In the genomic region with DNA sequence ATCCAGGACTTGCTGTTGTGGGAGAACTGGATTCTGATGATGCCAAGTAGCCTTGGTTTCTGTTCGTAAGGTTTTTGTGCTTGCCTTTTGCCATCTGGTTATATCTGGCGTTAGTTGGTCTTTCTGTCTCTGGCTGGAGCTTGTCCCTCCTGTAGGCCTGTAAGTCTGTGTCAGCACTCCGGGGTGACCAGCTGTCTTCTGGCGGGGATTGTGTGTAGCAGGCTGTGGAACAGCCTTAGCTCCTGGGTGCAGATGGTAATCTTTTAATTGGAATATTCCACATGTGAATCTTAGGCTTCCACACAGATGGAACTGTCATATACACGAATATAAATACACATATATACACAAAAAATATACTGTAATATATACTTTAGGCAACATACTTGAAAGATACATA, we compare ENCODE assay signal across 12 mouse cellular contexts.
"Had no signal": no experiment of that assay in that cellular context is flagged by ENCODE, and none has a peak within 500 bp of the region (broad histone marks: within the 10 kb centered on the region; RNA-seq: fewer than 3 reads in every experiment).

No protein-coding gene starts in this region.

- H3K27me3 ChIP-seq: kidney, embryonic 15.5 days; liver, embryonic 13.5 days had no signal

- H3K9ac ChIP-seq: kidney, embryonic 15.5 days; liver, embryonic 13.5 days had no signal

- DNase-seq: kidney, adult 8-10 months; kidney, postnatal 10 days; kidney, postnatal 36 days; layer of hippocampus, adult 9-11 months; liver, embryonic 13.5 days; lung, adult 2 months; lung, postnatal 14 days; lung, postnatal 4 days; midbrain, embryonic 14.5 days; thymus, postnatal 25 days had no signal

- H3K27ac ChIP-seq: kidney, embryonic 15.5 days; liver, embryonic 13.5 days had no signal

- H3K4me2 ChIP-seq: kidney, embryonic 15.5 days; liver, embryonic 13.5 days; midbrain, embryonic 11.5 days had no signal

- H3K4me3 ChIP-seq: kidney, embryonic 15.5 days; liver, embryonic 13.5 days had no signal

- H3K36me3 ChIP-seq: kidney, embryonic 15.5 days; liver, embryonic 13.5 days had no signal

- H3K4me1 ChIP-seq: kidney, embryonic 15.5 days; liver, embryonic 13.5 days had no signal

- H3K9me3 ChIP-seq: kidney, embryonic 15.5 days; liver, embryonic 13.5 days had no signal
